Mouse (Mus musculus): ENCODE results near the gene Vmn1r43.
"Not testable (repeated sequence)": the region's sequence is repeated elsewhere in the genome, so short reads cannot be mapped to it uniquely, and the experiment has no call there.

Vmn1r43 gene

GRCm38 (mm10) chr6:89876313-89876712 lies at the start of gene Vmn1r43, which contains the start of gene Vmn1r42:
Gene Vmn1r43, minus strand, starts transcription at chr6:89876413.
Gene Vmn1r42, minus strand, starts transcription at chr6:89876413.
- TF ChIP-seq GATA4 (IDR thresholded peaks at IDR 0.05; ENCODE audit: insufficient replicate concordance, low read length), result not testable (repeated sequence)

- no peak for TF ChIP-seq GATA4 (IDR thresholded peaks at IDR 0.05; ENCODE audit: insufficient replicate concordance, low read length)
Measured at GRCm38 (mm10) chr6:89883812-89884211, 7.6 kb upstream of the Vmn1r43 start.

- TF ChIP-seq GATA4 (IDR thresholded peaks at IDR 0.05; ENCODE audit: insufficient replicate concordance, low read length), result no peak
Measured at GRCm38 (mm10) chr6:89883360-89883759, 7.1 kb upstream of the Vmn1r43 start, which contains the start of gene Vmn1r44. Gene Vmn1r44, plus strand, starts transcription at chr6:89883660.

GRCm38 (mm10) chr6:89880867-89881266 lies 4.7 kb upstream of the Vmn1r43 start:
- TF ChIP-seq GATA4 (IDR thresholded peaks at IDR 0.05; ENCODE audit: insufficient replicate concordance, low read length), result no peak

- TF ChIP-seq GATA4 (IDR thresholded peaks at IDR 0.05; ENCODE audit: insufficient replicate concordance, low read length), result no peak
Measured at GRCm38 (mm10) chr6:89876963-89877362, 750 bp upstream of the Vmn1r43 start.

GRCm38 (mm10) chr6:89867976-89868375 lies 8.2 kb downstream of the Vmn1r43 start:
- no peak for TF ChIP-seq GATA4 (IDR thresholded peaks at IDR 0.05; ENCODE audit: insufficient replicate concordance, low read length)

- TF ChIP-seq GATA4 (IDR thresholded peaks at IDR 0.05; ENCODE audit: insufficient replicate concordance, low read length), result no peak
Measured at GRCm38 (mm10) chr6:89867276-89867675, 8.9 kb downstream of the Vmn1r43 start.

GRCm38 (mm10) chr6:89863792-89864191 lies 12.4 kb downstream of the Vmn1r43 start:
- no peak for TF ChIP-seq GATA4 (IDR thresholded peaks at IDR 0.05; ENCODE audit: insufficient replicate concordance, low read length)

- no peak for TF ChIP-seq GATA4 (IDR thresholded peaks at IDR 0.05; ENCODE audit: insufficient replicate concordance, low read length)
Measured at GRCm38 (mm10) chr6:89859839-89860238, 16.4 kb downstream of the Vmn1r43 start.

- TF ChIP-seq GATA4 (IDR thresholded peaks at IDR 0.05; ENCODE audit: insufficient replicate concordance, low read length), result no peak
Measured at GRCm38 (mm10) chr6:89857552-89857951, 18.7 kb downstream of the Vmn1r43 start.
